Mouse (Mus musculus): ENCODE data around the gene Zyx.
A peak's percentile ranks its signal among the peaks of the same experiment; 100 is the strongest.

The Zyx gene

GRCm38 (mm10) chr6:42349426-42350020, at the start of gene Zyx:
Zyx (plus strand) TSS chr6:42349630.
- peak; percentile 62 to 81 for DNase-seq (ENCODE audit: low spot score in 2 of 2)

- DNase-seq (ENCODE audit: low spot score in 2 of 2), result no peak
These were observed 39.5 kb upstream of the Zyx start for GRCm38 (mm10) chr6:42309816-42310378.

GRCm38 (mm10) chr6:42310427-42311053, 38.9 kb upstream of the Zyx start:
- no peak for DNase-seq (ENCODE audit: low spot score in 2 of 2)

- DNase-seq (ENCODE audit: low spot score in 2 of 2), result no peak
These were observed 31.1 kb upstream of the Zyx start for GRCm38 (mm10) chr6:42318293-42318692.

- no peak for DNase-seq (ENCODE audit: low spot score in 2 of 2)
These were observed 25.9 kb upstream of the Zyx start for GRCm38 (mm10) chr6:42323371-42324066.

- peak in 1 of 2 experiments; percentile 14 for DNase-seq (ENCODE audit: low spot score in 2 of 2)
These were observed 25.4 kb upstream of the Zyx start for GRCm38 (mm10) chr6:42324067-42324481.

- peak in 1 of 2 experiments; percentile 25 for DNase-seq (ENCODE audit: low spot score in 2 of 2)
These were observed 24.8 kb upstream of the Zyx start, which contains the start of gene Fam131b for GRCm38 (mm10) chr6:42324482-42325267. Fam131b (minus strand) TSS chr6:42324643.

GRCm38 (mm10) chr6:42325268-42325609, 24.2 kb upstream of the Zyx start:
- peak; percentile 62 to 80 for DNase-seq (ENCODE audit: low spot score in 2 of 2)

- DNase-seq (ENCODE audit: low spot score in 2 of 2), result no peak
These were observed 22.9 kb upstream of the Zyx start for GRCm38 (mm10) chr6:42326509-42326908.

- no peak for DNase-seq (ENCODE audit: low spot score in 2 of 2)
These were observed 20.7 kb upstream of the Zyx start for GRCm38 (mm10) chr6:42328757-42329156.

- DNase-seq (ENCODE audit: low spot score in 2 of 2), result no peak
These were observed 19.2 kb upstream of the Zyx start for GRCm38 (mm10) chr6:42330216-42330615.

- no peak for DNase-seq (ENCODE audit: low spot score in 2 of 2)
These were observed 18.5 kb upstream of the Zyx start for GRCm38 (mm10) chr6:42330946-42331345.

GRCm38 (mm10) chr6:42339189-42339588, 10.2 kb upstream of the Zyx start:
- DNase-seq (ENCODE audit: low spot score in 2 of 2), result no peak

GRCm38 (mm10) chr6:42339981-42340380, 9.4 kb upstream of the Zyx start:
- DNase-seq (ENCODE audit: low spot score in 2 of 2), result no peak

GRCm38 (mm10) chr6:42342171-42342570, 7.3 kb upstream of the Zyx start:
- no peak for DNase-seq (ENCODE audit: low spot score in 2 of 2)

GRCm38 (mm10) chr6:42343361-42344120, 5.9 kb upstream of the Zyx start:
- peak in 1 of 2 experiments; percentile 40 for DNase-seq (ENCODE audit: low spot score in 2 of 2)

- no peak for DNase-seq (ENCODE audit: low spot score in 2 of 2)
These were observed 5.2 kb upstream of the Zyx start for GRCm38 (mm10) chr6:42344255-42344654.

- no peak for DNase-seq (ENCODE audit: low spot score in 2 of 2)
These were observed 987 bp upstream of the Zyx start for GRCm38 (mm10) chr6:42348281-42349005.

- peak; percentile 46 to 75 for DNase-seq (ENCODE audit: low spot score in 2 of 2)
These were observed 414 bp upstream of the Zyx start for GRCm38 (mm10) chr6:42349006-42349425.

Data from spleen, postnatal 10 days (tissue).